Mouse (Mus musculus) liver, adult 2 months (tissue): ENCODE results near the gene Cebpzos.

Source experiments
- CTCF ChIP-seq: fragments of 200-500 bp; IDR thresholded peaks from 2 replicates; pipeline ENCODE4 v1.5.1; 2011; ENCODE audit warnings: low read depth, low read length, control low read depth
- POLR2A ChIP-seq: fragments of 200-500 bp; IDR thresholded peaks from 2 replicates; pipeline ENCODE4 v1.6.1; 2011; ENCODE audit warnings: low read length, control low read depth; ENCODE audit not compliant: insufficient read depth; ENCODE audit errors: extremely low read depth

GRCm38 (mm10) chr17:78885286-78886065, 30.8 kb upstream of the Cebpzos start:
- TF ChIP-seq CTCF, result no peak
- no peak for TF ChIP-seq POLR2A
